Mouse (Mus musculus): Measurements from ENCODE around the gene Sla2.
"Not testable (repeated sequence)": the region's sequence is repeated elsewhere in the genome, so short reads cannot be mapped to it uniquely, and the experiment has no call there.

The Sla2 gene

DNA sequence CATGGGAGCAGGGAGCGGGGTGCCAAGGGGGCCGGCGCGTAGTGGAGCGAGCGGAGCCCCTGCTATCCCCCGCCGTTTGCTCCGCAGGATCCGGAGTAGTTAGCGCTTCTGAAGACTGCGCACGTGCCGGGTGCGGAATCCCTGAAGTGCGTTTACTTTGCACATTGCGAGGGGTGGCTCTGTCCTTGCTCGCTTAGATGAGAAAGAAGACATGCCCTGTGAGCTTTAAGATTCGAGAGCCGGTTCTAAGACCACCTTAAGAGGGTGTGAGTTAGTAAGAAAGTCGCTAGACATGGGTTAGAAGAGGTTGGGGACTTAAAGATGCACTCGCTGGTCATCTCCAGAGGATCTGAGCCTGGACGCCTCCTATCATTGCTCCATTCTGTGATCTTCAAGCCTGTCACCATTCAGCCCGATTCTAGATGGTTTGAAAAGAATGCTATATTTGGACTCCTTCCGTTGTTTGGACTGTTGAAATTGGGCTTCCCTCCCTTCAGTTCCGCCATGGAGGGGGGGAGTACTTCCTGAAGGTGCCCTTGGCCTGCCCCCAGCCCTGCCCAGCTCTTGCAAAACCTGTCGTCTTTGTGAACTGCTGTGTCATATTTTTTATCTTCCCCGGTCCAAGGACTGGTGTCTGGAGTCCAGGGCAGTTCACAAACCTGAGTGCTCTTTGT is 23.4 kb downstream of the Sla2 start:
- peak; percentile 86 for DNase-seq

DNA sequence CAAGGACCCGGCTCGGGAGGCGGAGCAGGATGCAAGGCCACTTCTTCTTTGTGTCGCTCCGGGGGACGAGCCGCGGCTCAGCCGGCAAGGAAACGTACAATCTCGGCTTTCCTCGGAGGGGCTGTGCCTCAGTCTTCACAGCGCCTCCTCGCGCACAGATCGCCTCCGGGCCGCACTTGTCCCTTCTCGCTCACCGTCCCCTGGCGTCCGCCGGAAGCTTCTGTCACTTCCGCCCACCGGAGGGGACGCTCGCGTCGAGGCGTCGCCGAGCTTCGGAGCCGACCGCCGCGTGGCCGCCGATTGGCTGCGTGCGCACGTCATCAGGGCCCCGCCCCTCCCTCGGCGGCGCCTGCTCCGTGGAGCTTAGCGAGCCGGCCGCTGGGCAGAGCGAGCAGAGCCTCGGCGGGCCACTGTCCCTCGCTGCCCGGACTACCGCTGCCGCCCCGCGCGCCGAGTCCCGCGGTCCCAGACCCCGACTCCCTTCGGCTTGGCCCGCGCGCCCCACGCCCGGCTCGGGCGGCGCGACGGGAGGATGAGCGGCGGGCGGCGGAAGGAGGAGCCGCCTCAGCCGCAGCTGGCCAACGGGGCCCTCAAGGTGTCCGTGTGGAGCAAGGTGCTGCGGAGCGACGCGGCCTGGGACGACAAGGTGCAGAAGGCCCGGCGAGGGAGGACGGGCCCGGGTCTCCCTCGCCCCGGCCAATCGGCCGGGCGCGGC is 24.1 kb downstream of the Sla2 start, which contains the start of gene Rab5if:
Rab5if (plus strand) TSS at position 357 of the 715 bp plus-strand sequence.
- peak; percentile 99 for DNase-seq

DNA sequence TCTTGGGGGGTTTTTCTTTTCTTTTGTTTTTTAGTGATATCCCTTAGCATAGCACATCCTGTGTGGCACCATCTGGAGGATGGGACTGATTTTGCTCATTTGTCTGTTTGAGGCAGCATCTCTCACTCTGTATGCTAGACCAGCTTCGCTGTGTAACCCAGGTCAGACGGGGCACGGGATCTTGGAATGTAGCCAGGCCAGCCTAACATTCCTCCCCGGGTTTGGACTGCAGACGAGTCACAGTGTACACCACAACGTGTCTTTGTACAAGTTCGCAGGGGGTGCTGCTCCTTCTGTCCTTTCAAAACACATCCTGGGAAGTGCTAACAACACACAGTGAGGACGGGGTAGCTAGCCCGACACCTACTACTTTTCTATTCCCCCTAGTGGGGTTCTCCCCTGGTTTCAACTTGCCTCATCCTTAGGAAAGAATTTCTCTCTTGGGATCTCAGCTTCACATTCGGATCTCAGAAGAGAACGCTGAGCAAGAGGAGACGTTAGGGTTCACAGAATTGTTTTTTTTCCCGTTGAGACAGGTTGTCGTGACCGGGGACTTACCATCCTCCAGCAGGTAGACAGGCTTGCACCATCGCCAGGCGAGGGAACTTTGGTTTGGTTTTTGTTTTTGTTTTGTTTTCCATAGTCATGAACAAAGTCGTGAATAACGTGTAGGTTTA is 24.8 kb downstream of the Sla2 start:
- peak; percentile 62 for DNase-seq

DNA sequence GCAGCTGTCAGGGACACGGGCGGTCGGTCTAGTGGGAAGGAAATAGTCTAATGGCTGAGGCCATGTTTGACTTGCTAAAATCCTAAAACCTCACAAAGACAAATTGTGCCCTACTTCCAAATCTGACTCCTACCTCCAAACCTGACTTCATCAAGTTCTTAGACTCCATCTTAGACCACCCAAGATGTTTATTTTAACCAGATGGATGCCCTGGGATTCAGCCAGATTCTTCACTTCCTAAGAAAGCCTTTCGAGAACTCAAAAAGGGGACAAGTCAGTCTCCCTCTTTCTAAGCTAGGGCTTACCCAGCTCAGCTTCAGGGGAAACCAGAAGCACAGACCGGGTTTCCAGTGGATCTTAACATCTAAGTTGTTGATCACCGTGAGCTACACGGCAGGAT is 28.3 kb downstream of the Sla2 start:
- peak; percentile 58 for DNase-seq

DNA sequence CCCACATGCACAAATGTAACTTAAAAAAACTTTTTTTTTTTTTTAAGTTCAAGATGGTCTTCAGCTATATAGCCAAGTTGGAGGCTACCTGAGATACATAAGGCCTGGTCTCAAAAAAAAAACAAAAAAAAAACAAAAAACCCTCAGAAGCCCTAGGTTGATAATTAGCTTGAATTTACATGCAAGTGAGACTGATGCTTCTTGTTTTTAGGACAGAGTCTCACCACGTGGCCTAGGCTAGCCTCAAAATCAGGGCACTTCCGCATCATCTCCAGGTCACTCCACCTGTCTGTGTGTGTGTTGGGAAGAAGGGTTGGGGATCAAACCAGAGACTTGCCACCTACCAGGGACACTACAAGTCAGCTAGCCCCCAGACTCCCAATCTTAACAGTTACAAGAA is 29.2 kb downstream of the Sla2 start, which contains the start of gene 4930518I15Rik:
4930518I15Rik (minus strand) TSS at position 112 of the 400 bp plus-strand sequence.
- DNase-seq, result no peak

DNA sequence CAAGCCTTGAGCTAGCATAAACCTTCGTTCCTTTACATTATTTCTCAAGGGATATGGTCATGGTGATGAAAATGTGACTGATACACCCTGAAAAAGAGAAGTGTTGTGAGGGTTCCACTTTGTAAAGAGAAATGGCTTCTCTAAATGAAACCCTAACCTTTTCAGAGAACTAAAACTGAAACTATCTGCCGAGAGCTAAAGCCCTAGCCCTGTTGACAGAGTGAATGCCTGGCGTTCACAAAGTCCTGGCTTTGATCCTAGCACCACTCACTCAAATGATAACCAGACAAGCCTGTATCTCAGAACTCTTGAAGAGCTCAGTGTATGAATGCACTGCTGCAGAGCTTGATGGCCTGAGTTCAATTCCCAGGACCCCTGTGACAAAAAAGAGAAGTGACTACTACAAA is 29.6 kb downstream of the Sla2 start:
- no peak for DNase-seq

DNA sequence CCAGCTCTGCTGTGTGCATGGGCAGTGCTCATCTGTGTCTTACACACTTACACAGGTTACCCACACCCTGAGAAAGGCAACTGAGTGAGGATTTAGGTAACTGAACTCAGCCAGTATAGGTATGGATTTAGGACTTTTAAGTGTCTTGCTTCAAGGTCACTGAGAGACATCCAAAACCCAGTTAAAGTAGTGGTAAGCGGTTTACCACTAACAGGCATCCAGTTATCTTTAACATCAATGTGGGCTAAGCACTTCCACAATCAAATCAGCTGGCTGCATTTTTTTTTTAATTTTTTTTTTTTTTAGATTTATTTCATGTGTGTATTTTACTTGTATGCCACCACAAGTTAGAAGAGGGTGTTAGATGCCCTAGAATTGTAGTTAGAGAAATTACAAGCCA is 30.7 kb downstream of the Sla2 start:
- DNase-seq, result no peak

DNA sequence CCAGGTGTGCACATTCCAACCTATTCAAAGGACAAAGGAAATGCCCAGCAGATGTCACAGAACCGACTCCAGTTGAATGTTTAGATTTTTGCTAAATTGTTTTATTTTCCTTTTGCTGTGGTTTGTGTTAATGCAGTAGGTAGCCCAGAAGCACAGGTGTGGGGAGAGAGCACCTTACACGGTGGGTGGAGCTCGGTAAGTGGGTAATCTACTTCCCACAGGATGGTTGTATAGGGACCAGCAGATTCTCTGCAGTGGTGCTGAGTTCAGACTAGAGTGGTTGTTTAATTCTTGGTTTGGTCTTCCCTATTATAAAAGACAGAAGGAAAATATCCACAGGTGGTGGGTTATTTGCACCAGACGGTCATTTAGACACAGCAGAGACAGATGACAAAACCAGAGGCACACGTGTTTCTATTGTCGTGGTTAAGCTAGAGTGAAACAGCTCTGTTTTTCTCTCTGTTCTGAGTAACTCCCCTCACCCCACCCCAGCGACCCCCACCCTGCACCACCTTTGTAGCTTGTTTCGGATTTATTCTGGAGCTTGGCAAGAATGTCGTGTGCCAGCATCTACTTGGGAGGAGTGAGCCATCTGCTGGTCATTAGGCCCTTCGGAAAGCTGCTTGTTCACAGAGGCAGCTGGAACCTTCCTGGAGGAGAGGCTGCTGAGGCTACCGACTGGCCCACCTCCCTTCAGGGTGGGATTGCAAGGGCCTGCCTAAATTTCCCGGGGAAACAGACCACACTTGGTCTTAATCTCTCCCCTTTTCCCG is 32.8 kb downstream of the Sla2 start:
- DNase-seq, result peak; percentile 70

DNA sequence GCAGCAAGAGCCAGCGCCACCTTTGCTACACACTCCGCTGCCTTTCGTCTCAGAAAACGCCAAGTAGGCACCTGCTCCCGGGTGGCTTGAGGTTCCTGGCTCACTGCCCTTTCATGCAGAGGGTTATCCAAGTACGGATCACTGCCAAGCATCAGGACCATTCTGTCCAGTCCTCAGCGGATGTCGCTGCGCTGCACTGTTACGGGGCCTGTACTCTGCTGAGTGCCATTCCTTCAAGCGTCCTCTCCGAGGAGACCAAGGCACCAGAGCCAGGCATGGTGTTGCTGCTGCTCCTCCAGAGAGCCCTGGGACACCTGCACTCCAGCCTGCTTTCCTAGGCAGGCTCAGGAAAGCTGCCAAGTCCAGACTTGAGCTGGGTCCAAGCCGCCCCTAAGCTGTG is 33.4 kb downstream of the Sla2 start:
- not testable (repeated sequence) for DNase-seq

DNA sequence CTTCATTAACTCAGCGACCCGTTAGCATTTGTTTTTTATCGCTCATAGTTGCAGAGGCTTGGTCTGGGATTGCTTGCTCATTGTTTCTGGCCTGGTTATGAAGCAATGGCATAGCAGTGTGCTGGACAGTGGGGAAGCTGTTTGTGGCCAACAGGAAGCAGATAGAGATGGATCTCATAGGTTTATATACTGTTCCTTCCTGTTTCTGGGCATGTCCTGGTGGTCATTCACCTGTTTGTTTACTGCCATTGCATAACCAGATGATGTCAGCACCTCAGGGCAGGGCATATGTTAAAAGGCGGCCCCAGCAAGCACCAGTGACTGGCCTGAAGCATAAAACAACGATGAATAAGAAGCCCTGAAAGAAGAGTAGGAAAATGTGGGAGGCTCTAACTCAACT is 36.5 kb downstream of the Sla2 start:
- peak; percentile 19 for DNase-seq

DNA sequence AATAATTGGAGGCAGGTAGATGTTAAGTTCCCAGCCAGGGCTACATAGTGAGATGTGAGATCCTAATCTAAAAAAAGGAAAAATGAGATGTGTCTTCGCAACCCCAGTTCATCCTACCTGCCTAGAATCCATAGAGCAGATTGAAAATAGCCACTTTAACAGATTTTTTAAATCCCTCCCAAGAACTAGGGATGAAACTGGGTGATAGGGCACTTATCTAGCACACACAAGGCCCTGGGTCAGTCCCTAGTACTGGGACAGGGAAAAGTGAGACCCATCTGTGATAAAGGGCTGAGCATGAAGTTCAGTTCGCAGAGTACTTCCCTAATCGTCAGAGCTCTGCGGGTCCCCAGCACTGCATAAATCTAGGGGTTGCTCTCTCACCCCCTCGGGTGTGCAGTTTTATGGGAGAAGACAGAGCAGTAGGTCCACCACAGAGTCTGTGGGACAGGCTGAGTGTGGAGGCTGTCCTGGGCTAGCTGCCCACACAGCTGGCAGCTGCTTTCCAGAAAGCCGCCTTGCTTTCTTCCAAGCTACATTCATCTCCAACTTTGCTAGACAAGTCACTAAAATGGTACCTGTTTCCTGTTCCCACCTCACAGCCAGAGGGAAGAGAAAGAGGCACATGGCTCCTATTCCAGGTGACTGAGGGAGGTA is 38.3 kb downstream of the Sla2 start:
- DNase-seq, result peak; percentile 27

DNA sequence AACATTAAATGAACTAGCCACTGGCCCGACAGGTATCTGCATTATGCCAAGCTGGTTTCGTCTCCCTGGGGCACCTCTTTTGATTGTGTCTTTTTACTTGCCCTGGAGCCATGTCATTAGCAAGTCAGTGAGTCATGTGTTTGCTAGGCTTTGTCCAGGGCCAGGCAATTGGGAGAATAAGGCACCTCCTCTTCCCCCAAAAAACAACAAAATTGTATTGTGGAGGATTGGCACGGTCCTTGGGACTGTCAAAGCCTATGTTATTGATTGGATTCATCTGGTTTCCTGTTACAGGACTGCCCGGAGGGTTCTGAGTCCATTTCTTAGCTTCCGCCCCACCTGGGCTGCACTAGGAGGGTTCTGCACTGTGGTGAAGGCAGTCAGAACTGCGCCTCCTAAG is 39.3 kb downstream of the Sla2 start:
- peak; percentile 18 for DNase-seq

DNA sequence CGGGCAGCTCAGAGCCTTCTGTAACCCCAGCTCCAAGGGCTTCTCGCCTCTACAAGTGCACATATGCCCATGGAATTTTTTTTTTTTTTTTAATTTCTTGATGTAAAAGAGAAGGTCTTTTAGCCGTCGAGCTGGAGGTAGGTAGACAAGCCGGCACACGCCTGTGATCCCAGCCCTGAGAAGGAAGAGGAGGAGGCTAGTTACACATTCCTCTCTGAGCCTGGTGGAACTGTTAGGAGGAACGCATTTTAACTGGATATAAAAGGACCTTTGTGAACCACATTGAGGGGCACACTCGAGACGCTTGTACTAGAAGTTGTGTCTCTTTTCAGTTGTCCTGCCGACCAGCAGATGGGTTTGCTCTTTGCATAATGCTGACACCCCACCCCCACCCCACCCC is 42.3 kb downstream of the Sla2 start:
- DNase-seq, result no peak

DNA sequence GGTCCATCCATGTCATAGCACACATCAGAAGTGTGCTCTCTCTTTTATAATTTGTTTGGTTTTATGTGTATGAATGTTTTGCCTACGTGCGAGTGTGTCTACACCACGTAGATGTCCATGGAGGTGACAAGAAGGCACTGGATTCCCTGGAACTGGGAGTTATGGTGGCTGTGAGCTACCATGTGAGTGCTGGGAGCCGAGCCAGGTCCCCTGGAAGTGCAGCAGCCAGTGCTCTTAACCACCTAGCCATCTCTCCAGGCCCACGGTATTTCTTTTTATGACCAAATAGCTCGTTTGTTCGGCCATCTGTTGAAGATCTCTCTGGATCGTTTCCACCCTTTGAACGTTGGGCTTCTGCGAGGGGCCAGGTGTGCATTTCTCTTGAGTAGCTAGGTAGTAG is 43.7 kb downstream of the Sla2 start:
- DNase-seq, result no peak

DNA sequence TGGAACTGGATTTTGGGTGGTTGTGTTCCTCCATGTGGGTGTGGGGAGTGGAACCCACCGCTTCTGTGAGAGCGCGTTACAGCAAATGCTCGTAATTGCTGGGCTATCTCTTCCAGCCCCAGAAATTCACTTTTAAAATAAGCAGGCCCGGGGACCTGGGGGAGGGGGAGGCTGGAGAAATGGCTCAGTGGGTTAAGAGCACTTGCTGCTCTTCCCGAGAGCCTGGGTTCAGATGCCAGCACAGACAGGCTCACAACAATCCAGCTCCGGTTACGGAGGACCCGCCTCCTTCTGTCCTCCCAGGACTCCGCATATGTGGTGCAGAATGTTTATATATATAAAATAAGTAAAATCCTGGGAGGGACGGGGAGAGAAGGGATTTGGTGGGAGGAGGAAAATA is 44.3 kb downstream of the Sla2 start:
- no peak for DNase-seq

DNA sequence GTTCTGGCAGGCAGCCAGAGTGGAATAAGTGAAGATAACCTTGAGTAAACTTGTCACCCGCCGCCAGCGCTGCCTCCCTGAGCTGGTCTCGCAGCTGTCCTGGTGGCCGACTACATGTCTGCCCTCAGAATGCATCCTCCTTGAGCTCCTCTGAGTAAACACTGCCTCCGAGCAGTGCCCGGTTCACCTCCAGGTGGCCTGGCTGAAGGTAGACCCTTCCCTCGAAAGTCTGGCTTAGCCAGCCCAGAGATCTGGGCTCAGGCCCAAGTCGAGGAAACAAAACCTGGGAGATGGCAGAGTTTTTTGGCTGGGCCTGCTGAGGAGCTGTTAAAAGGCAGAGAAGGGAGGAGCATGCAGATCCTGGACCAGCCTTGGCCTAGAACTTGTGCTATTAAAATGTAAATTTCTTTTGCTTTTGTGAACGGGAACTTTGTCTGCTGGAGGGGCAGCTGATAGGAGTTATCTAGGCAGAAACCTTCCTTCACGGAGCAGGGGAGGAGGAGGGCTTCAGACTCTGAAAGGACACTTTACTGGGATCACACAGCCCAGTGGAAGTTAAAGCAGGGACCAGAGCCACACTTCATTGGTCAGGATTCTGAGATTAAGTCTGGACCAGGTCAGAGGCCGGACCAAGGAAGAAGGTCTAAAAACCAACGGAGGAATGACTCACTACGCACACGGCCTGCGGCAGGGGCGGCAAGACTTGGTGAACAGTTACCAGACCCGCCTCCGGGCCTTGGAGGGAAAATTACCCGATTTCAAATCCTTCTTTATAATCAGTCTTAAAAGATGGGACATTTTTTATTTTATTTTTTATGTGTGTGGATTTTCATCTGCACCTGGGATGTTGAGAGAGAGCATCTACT is 44.9 kb downstream of the Sla2 start:
- peak; percentile 65 for DNase-seq

DNA sequence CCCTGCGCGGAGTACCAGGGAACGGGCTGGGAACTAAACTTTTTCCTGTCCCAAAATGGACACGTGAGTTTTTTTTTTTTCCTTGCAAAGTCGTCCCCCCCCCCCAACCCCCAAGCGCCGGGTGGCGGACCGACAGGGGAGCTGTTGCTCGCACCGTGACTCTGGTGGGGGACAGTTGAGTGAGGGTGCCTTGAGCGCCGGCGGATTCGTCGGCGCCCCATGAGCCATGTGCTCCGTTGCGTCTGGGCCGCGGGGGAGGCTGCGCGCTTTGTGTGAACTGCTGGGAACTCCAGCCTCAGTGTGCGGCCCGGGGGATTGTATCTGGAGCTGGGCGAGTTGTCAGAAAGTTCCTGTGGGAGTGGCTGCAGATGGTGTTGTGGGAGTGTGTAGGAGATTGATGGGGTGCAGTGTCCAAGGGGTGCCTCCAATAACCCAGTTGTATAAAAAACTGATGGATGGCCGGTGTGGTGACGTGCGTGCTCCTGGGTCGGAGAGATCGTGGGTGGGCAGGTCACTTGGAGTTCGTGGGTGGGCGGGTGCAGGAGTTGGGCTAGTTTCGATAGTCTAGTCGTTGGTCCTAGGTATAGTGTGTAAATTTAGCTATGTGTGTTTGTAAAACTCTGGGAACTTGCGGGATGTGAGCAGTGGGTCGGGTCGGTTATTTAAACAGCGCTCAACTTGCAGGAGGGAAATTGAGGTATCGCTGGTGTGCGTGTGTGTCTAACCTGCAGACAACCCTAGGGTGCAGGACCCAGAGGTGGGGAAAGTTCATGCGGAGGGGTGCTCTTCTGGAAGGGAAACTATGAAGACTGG is 45.8 kb downstream of the Sla2 start:
- DNase-seq, result peak; percentile 87

DNA sequence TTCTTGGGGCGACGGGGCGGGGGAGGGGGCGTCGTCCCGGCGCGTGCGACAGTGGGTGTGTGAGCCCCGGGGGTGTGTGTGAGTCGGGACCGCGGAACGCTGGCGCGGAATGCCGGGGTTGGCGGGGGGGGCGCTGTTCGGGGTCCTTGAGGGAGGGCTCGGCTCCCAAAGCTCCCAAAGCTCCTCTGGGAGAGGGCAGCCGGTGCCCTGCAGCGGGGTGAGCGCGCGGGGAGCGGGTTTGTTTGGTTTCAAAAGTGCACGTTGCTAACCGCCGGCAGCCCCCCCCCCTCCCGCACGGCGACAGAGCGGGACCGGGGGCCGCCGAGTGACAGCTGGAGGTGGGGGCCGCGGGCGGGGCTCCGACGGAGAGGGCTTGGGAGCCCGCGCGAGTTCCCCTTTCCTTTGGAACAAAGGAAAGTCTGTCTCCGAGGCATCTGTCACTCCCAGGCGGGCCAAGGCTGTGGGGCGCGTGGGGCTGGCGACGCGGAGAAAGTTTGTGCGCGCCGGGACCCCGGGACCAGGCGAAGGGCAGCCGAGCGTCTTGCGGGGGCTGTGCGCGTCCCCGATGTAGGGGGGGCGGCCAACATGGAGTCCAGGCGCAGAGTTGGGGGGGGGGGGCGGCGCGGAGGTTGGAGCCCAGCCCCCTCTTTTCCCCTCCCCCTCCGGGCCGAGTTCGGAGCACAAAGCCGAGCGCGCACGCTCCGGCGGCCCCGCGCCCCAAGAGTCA is 46.5 kb downstream of the Sla2 start:
- DNase-seq, result peak; percentile 57

DNA sequence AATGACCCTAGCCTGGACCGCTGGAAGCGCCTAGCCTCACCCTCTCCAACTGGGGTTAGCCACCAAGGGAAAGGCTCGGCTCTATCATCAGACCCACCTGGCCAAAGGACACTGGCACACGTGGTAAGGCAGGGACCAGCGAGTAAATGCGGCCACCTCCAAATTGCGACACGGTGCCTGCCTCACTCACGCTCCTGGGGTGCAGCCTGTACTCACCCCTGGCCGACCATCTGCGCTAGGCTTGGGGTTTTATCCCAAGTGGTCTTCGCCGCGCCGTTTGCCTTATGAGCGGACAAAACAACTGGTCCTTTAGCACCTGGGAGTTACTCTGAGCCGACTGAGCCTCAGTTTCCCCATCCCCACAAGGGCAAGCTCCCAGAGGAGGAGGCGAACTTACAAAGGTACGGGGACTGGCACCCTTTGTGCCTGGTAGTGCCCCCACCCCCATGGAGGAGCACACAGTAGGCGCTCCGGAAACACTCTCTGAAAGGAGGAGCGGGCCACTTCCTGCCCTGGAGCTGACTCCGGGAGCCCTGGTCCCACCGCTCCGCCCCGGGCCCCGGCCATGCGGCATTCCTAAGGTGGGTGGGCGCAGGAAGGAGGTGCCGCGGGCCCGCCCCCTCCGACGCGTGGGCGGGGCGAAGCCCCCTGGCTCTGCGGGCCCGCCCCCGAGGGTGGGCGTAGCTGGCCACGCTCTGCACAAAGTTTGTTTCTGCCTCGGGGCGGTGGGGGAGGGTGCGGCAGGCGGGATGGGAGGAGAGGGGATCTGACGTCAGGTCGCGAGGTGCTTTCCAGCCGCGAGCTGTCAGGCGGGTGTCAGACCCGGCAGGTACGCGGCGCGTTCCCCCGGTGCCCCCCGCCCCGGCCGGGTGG is 47.4 kb downstream of the Sla2 start, which contains the start of gene Tgif2:
Tgif2 (plus strand) TSS at position 689 of the 873 bp plus-strand sequence.
- DNase-seq, result peak; percentile 92

Measured in lung, postnatal 10 days (tissue).